Mouse (Mus musculus) spleen, adult 18-20 months (tissue): ENCODE measurements around the gene Hyls1.

ENCODE experiments used
- DNase-seq, 2 experiments: peaks; one replicate each; pipeline ENCODE4 v3.0.0; 2022; ENCODE audit warnings: mixed read lengths in 2 of 2

Hyls1 gene

GRCm38 (mm10) chr9:35543099-35543860, 26.9 kb downstream of the Hyls1 start:
- DNase-seq = no peak

GRCm38 (mm10) chr9:35541941-35542340, 28.3 kb downstream of the Hyls1 start:
- no peak for DNase-seq

GRCm38 (mm10) chr9:35541488-35541887, 28.7 kb downstream of the Hyls1 start:
- DNase-seq = peak; percentile 41 to 80

GRCm38 (mm10) chr9:35541024-35541423, 29.2 kb downstream of the Hyls1 start:
- no peak for DNase-seq

- no peak for DNase-seq
These were observed 31.0 kb downstream of the Hyls1 start for GRCm38 (mm10) chr9:35539001-35539750.

- DNase-seq = no peak
These were observed 34.3 kb downstream of the Hyls1 start for GRCm38 (mm10) chr9:35535876-35536275.

- peak in 1 of 2 experiments; percentile 35 for DNase-seq
These were observed 35.1 kb downstream of the Hyls1 start for GRCm38 (mm10) chr9:35535110-35535509.

GRCm38 (mm10) chr9:35533266-35533665, 36.9 kb downstream of the Hyls1 start:
- DNase-seq = no peak

GRCm38 (mm10) chr9:35529796-35530195, 40.4 kb downstream of the Hyls1 start:
- no peak for DNase-seq

GRCm38 (mm10) chr9:35529141-35529540, 41.1 kb downstream of the Hyls1 start:
- no peak for DNase-seq

GRCm38 (mm10) chr9:35523941-35524411, 46.2 kb downstream of the Hyls1 start:
- DNase-seq = peak in 1 of 2 experiments; percentile 44

GRCm38 (mm10) chr9:35523541-35523940, 46.7 kb downstream of the Hyls1 start:
- DNase-seq = no peak

- no peak for DNase-seq
These were observed 47.2 kb downstream of the Hyls1 start for GRCm38 (mm10) chr9:35522821-35523515.

GRCm38 (mm10) chr9:35522241-35522640, 48.0 kb downstream of the Hyls1 start:
- no peak for DNase-seq

- DNase-seq = no peak
These were observed 49.4 kb downstream of the Hyls1 start for GRCm38 (mm10) chr9:35520631-35521348.

GRCm38 (mm10) chr9:35518169-35518568, 52.0 kb downstream of the Hyls1 start, which contains the start of gene Gm1113:
Gene Gm1113, minus strand, starts transcription at chr9:35518269.
- DNase-seq = no peak

GRCm38 (mm10) chr9:35516711-35517110, 53.5 kb downstream of the Hyls1 start:
- no peak for DNase-seq

- DNase-seq = no peak
These were observed 54.0 kb downstream of the Hyls1 start for GRCm38 (mm10) chr9:35516182-35516581.

- no peak for DNase-seq
These were observed 56.3 kb downstream of the Hyls1 start for GRCm38 (mm10) chr9:35513900-35514299.
